Mouse (Mus musculus): ENCODE measurements around the gene Spsb3. TPM values are rescaled to one million over a fixed set of nuclear protein-coding genes. Genes with fewer than 3 reads are reported as not detected.
A peak's percentile ranks its signal among the peaks of the same experiment; 100 is the strongest.

The Spsb3 gene
- polyA plus RNA-seq, 1 experiment from 2014 or later, result 75.0 TPM

GRCm38 (mm10) chr17:24850065-24850772, 36.2 kb upstream of the Spsb3 start, which contains the start of gene Fahd1:
Gene Fahd1 (minus strand): TSS chr17:24850364.
- Histone ChIP-seq H3K4me3 (replicated peaks; ENCODE audit: low read length) (peak within 1 kb of the TSS; percentile 63), H3K27me3 (ENCODE audit: control insufficient read depth, insufficient read depth, low read length) (no peaks in the 10 kb centered on the region), H3K27ac (peak within 1 kb of the TSS; percentile 93), H3K9ac (peak within 1 kb of the TSS; percentile 81), H3K4me2 (replicated peaks) (peak within 1 kb of the TSS; percentile 94), H3K4me1 (replicated peaks; ENCODE audit: control insufficient read depth, insufficient read depth, low read length) (peaks cover 20% of the 10 kb centered on the region), H3K36me3 (replicated peaks; ENCODE audit: control insufficient read depth, insufficient read depth) (peaks cover 25% of the 10 kb centered on the region), H3K9me3 (ENCODE audit: control insufficient read depth, low read length) (no peaks in the 10 kb centered on the region)
- WGBS, result 0% methylated on average over 58 of the region's 58 CpGs
- DNase-seq (ENCODE audit: low spot score) (peak; percentile 93), ATAC-seq (ENCODE audit: low FRiP score) (peak; percentile 100)

- 1% methylated on average over 20 of the region's 20 CpGs for WGBS
- peak overlapping the region; percentile 60 for H3K9ac ChIP-seq
- H3K9me3 ChIP-seq (ENCODE audit: control insufficient read depth, low read length), result no peaks in the 10 kb centered on the region
- H3K27ac ChIP-seq, result peak overlapping the region; percentile 3; the same call in 1 of the 2 replicates
- peaks cover 20% of the 10 kb centered on the region for H3K4me1 ChIP-seq (replicated peaks; ENCODE audit: control insufficient read depth, insufficient read depth, low read length)
- H3K4me2 ChIP-seq (replicated peaks), result peak overlapping the region; percentile 94
- H3K27me3 ChIP-seq (ENCODE audit: control insufficient read depth, insufficient read depth, low read length), result no peaks in the 10 kb centered on the region
- ATAC-seq (ENCODE audit: low FRiP score), result no peak
- peaks cover 28% of the 10 kb centered on the region for H3K36me3 ChIP-seq (replicated peaks; ENCODE audit: control insufficient read depth, insufficient read depth)
- H3K4me3 ChIP-seq (replicated peaks; ENCODE audit: low read length), result peak overlapping the region; percentile 63
- DNase-seq (ENCODE audit: low spot score), result no peak
Measured at GRCm38 (mm10) chr17:24850773-24851127, 35.7 kb upstream of the Spsb3 start.

GRCm38 (mm10) chr17:24851381-24852125, 34.9 kb upstream of the Spsb3 start:
- WGBS, result 83% methylated on average over 10 of the region's 10 CpGs
- ATAC-seq (ENCODE audit: low FRiP score), result no peak

GRCm38 (mm10) chr17:24855838-24856464, 30.5 kb upstream of the Spsb3 start:
- ATAC-seq (ENCODE audit: low FRiP score) (no peak), DNase-seq (ENCODE audit: low spot score) (no peak)
- H3K36me3 ChIP-seq (replicated peaks; ENCODE audit: control insufficient read depth, insufficient read depth), result peaks cover 43% of the 10 kb centered on the region
- H3K4me3 ChIP-seq (replicated peaks; ENCODE audit: low read length), result no peak overlapping the region
- H3K27ac ChIP-seq, result no peak overlapping the region
- no peaks in the 10 kb centered on the region for H3K27me3 ChIP-seq (ENCODE audit: control insufficient read depth, insufficient read depth, low read length)
- WGBS, result 83% methylated on average over 3 of the region's 3 CpGs
- peaks cover 4% of the 10 kb centered on the region; the same call in 1 of the 2 replicates for H3K4me1 ChIP-seq (replicated peaks; ENCODE audit: control insufficient read depth, insufficient read depth, low read length)
- no peak overlapping the region for H3K9ac ChIP-seq
- no peaks in the 10 kb centered on the region for H3K9me3 ChIP-seq (ENCODE audit: control insufficient read depth, low read length)
- no peak overlapping the region for H3K4me2 ChIP-seq (replicated peaks)

More at GRCm38 (mm10) chr17:24851381-24852125, 34.9 kb upstream of the Spsb3 start:
- H3K27ac ChIP-seq, result no peak overlapping the region
- no peaks in the 10 kb centered on the region for H3K9me3 ChIP-seq (ENCODE audit: control insufficient read depth, low read length)
- peaks cover 30% of the 10 kb centered on the region for H3K36me3 ChIP-seq (replicated peaks; ENCODE audit: control insufficient read depth, insufficient read depth)
- peak overlapping the region; percentile 63 for H3K4me3 ChIP-seq (replicated peaks; ENCODE audit: low read length)
- peak overlapping the region; percentile 94 for H3K4me2 ChIP-seq (replicated peaks)
- H3K27me3 ChIP-seq (ENCODE audit: control insufficient read depth, insufficient read depth, low read length), result no peaks in the 10 kb centered on the region
- DNase-seq (ENCODE audit: low spot score), result no peak
- H3K9ac ChIP-seq, result peak overlapping the region; percentile 60
- H3K4me1 ChIP-seq (replicated peaks; ENCODE audit: control insufficient read depth, insufficient read depth, low read length), result peaks cover 20% of the 10 kb centered on the region

GRCm38 (mm10) chr17:24856589-24856988, 29.9 kb upstream of the Spsb3 start:
- DNase-seq (ENCODE audit: low spot score) (no peak), ATAC-seq (ENCODE audit: low FRiP score) (no peak)
- Histone ChIP-seq H3K27ac (no peak overlapping the region), H3K27me3 (ENCODE audit: control insufficient read depth, insufficient read depth, low read length) (no peaks in the 10 kb centered on the region), H3K4me2 (replicated peaks) (no peak overlapping the region), H3K9me3 (ENCODE audit: control insufficient read depth, low read length) (no peaks in the 10 kb centered on the region), H3K4me1 (replicated peaks; ENCODE audit: control insufficient read depth, insufficient read depth, low read length) (no peaks in the 10 kb centered on the region), H3K9ac (no peak overlapping the region), H3K36me3 (replicated peaks; ENCODE audit: control insufficient read depth, insufficient read depth) (peaks cover 50% of the 10 kb centered on the region), H3K4me3 (replicated peaks; ENCODE audit: low read length) (no peak overlapping the region)
- 89% methylated on average over 13 of the region's 13 CpGs for WGBS

GRCm38 (mm10) chr17:24857831-24858470, 28.5 kb upstream of the Spsb3 start:
- Histone ChIP-seq H3K36me3 (replicated peaks; ENCODE audit: control insufficient read depth, insufficient read depth) (peaks cover 60% of the 10 kb centered on the region), H3K27ac (no peak overlapping the region), H3K9me3 (ENCODE audit: control insufficient read depth, low read length) (no peaks in the 10 kb centered on the region), H3K4me1 (replicated peaks; ENCODE audit: control insufficient read depth, insufficient read depth, low read length) (no peaks in the 10 kb centered on the region), H3K27me3 (ENCODE audit: control insufficient read depth, insufficient read depth, low read length) (no peaks in the 10 kb centered on the region), H3K4me3 (replicated peaks; ENCODE audit: low read length) (no peak overlapping the region), H3K4me2 (replicated peaks) (no peak overlapping the region), H3K9ac (no peak overlapping the region)
- ATAC-seq (ENCODE audit: low FRiP score) (no peak), DNase-seq (ENCODE audit: low spot score) (no peak)
- WGBS, result 86% methylated on average over 8 of the region's 8 CpGs

- H3K4me1 ChIP-seq (replicated peaks; ENCODE audit: control insufficient read depth, insufficient read depth, low read length), result no peaks in the 10 kb centered on the region
- DNase-seq (ENCODE audit: low spot score) (no peak), ATAC-seq (ENCODE audit: low FRiP score) (no peak; the same call in 1 of the 2 replicates)
- no peaks in the 10 kb centered on the region for H3K27me3 ChIP-seq (ENCODE audit: control insufficient read depth, insufficient read depth, low read length)
- peaks cover 58% of the 10 kb centered on the region for H3K36me3 ChIP-seq (replicated peaks; ENCODE audit: control insufficient read depth, insufficient read depth)
- H3K27ac ChIP-seq, result no peak overlapping the region
- no peak overlapping the region for H3K4me2 ChIP-seq (replicated peaks)
- H3K9ac ChIP-seq, result no peak overlapping the region
- 86% methylated on average over 6 of the region's 6 CpGs for WGBS
- H3K4me3 ChIP-seq (replicated peaks; ENCODE audit: low read length), result no peak overlapping the region
- H3K9me3 ChIP-seq (ENCODE audit: control insufficient read depth, low read length), result no peaks in the 10 kb centered on the region
Measured at GRCm38 (mm10) chr17:24858967-24859366, 27.5 kb upstream of the Spsb3 start.

- ATAC-seq (ENCODE audit: low FRiP score) (no peak), DNase-seq (ENCODE audit: low spot score) (no peak)
- Histone ChIP-seq H3K9me3 (ENCODE audit: control insufficient read depth, low read length) (no peaks in the 10 kb centered on the region), H3K4me3 (replicated peaks; ENCODE audit: low read length) (no peak overlapping the region), H3K27me3 (ENCODE audit: control insufficient read depth, insufficient read depth, low read length) (no peaks in the 10 kb centered on the region), H3K27ac (no peak overlapping the region), H3K36me3 (replicated peaks; ENCODE audit: control insufficient read depth, insufficient read depth) (peaks cover 57% of the 10 kb centered on the region), H3K4me2 (replicated peaks) (no peak overlapping the region), H3K4me1 (replicated peaks; ENCODE audit: control insufficient read depth, insufficient read depth, low read length) (no peaks in the 10 kb centered on the region), H3K9ac (no peak overlapping the region)
- WGBS, result 94% methylated on average over 8 of the region's 8 CpGs
Measured at GRCm38 (mm10) chr17:24860076-24860475, 26.4 kb upstream of the Spsb3 start.

GRCm38 (mm10) chr17:24861785-24862184, 24.7 kb upstream of the Spsb3 start:
- Histone ChIP-seq H3K4me1 (replicated peaks; ENCODE audit: control insufficient read depth, insufficient read depth, low read length) (no peaks in the 10 kb centered on the region), H3K9me3 (ENCODE audit: control insufficient read depth, low read length) (no peaks in the 10 kb centered on the region), H3K27me3 (ENCODE audit: control insufficient read depth, insufficient read depth, low read length) (no peaks in the 10 kb centered on the region), H3K27ac (no peak overlapping the region), H3K9ac (no peak overlapping the region), H3K4me2 (replicated peaks) (no peak overlapping the region), H3K36me3 (replicated peaks; ENCODE audit: control insufficient read depth, insufficient read depth) (peaks cover 53% of the 10 kb centered on the region), H3K4me3 (replicated peaks; ENCODE audit: low read length) (no peak overlapping the region)
- DNase-seq (ENCODE audit: low spot score), result no peak
- no peak for ATAC-seq (ENCODE audit: low FRiP score)
- 92% methylated on average over 3 of the region's 3 CpGs for WGBS

Measured in hindbrain, embryonic 14.5 days (tissue).